Mouse (Mus musculus): ENCODE results near the gene Kcnt1. TPM values are rescaled to one million over a fixed set of nuclear protein-coding genes. Genes with fewer than 3 reads are reported as not detected.
"Not testable (repeated sequence)": the region's sequence is repeated elsewhere in the genome, so short reads cannot be mapped to it uniquely, and the experiment has no call there.

Kcnt1 gene
- total RNA-seq (2015) = not detected in 2 replicates
- not detected in 2 replicates for total RNA-seq (2017)

DNA sequence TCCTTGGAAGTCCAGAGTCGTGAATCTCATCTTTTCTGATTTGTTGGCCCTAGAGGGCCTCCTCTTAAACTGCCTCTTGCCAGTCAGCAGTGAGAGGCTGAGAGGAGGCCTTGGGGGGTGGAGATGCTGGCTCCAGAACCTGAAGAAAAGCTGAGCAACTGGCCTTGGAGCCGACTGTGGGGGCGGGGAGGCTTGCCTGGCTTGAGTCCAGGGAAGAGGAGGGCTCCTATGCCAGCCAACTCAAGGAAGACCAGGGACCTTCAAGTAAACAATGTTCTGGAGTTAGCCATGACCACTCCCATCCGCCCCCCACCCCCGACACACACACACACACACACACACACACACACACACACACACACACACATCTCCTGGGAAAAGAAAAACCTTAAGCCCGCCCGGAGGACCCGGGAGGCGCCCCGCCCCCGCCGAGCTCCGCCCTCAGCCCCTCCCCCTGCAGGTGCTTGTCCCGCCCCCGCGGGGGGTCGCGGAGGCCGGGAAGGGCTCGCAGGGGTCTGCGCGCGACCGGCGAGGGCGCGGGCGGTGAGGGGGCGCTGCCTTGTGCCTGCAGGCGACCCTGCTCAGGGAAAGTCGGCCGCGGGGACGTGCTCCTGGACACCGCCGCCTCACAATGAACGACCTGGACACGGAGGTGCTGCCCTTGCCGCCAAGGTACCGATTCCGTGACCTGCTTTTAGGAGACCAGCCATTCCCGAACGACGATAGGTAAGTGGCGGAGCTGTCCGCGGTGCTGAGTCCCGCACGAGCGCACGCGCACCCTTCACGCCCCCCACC lies at the start of gene Kcnt1:
Gene Kcnt1 (plus strand): TSS at position 398 of the 795 bp plus-strand sequence.
- ATAC-seq (ENCODE audit: poor library complexity, severe bottlenecking) = no peak

DNA sequence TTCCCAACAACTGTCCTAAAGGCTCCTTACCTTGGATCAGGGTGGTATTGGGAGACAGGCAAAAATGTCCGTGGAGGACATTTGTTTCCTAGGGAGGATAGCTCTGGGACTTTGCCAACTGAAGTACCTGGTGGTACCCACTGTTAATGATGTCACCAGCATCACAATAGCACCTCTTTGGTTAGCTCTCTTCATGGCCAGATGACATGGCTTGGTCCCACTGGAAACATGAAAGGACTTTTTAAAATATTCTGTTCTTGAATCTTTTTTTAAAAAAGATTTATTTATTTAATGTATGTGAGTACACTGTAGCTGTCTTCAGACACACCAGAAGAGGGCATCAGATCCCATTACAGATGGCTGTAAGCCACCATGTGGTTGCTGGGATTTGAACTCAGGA lies 47.8 kb upstream of the Kcnt1 start, which contains the start of gene Glt6d1:
Gene Glt6d1 (minus strand): TSS at position 101 of the 400 bp plus-strand sequence.
- ATAC-seq (ENCODE audit: poor library complexity, severe bottlenecking) = not testable (repeated sequence)

DNA sequence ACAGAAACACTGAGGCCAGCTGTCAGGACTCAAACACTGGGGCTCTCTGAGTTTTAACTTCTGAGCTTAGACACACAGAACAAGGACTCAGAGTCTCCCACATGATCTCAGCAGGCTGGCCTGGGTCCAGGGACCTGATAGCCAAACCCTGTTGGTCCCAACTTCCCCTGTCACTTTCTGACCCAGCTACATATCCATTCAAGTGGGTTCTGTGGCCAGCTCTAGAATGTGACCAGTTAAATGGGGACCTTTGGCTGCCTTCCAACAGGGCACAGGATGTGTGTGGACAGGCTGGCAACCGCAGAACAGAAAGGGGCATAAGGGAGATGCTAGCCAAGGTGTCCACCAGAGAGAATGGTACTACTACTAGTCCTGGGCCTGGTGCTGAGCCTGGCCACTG lies 40.7 kb upstream of the Kcnt1 start, which contains the start of gene Lcn9:
Gene Lcn9 (plus strand): TSS at position 348 of the 400 bp plus-strand sequence.
- no peak for ATAC-seq (ENCODE audit: poor library complexity, severe bottlenecking)

DNA sequence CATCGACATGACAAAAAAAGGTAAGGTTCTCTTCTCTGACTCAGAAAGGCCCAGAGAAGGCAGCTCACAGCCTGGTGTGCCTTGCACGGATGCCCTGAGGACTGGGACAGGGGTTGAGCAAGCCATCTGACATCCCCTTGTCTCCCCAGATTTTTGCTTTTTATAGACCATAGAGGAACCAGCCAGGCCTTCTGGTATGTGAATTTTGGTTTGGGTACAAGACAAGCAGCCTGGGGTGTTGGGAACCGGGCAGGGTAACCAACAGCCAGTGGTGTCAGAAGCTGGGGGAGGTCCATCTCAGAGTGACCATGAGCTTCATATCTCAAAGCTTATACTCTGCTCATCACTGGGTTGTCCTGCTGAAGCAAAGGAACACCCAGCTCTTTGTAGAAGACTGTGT lies 38.8 kb upstream of the Kcnt1 start:
- ATAC-seq (ENCODE audit: poor library complexity, severe bottlenecking) = no peak

DNA sequence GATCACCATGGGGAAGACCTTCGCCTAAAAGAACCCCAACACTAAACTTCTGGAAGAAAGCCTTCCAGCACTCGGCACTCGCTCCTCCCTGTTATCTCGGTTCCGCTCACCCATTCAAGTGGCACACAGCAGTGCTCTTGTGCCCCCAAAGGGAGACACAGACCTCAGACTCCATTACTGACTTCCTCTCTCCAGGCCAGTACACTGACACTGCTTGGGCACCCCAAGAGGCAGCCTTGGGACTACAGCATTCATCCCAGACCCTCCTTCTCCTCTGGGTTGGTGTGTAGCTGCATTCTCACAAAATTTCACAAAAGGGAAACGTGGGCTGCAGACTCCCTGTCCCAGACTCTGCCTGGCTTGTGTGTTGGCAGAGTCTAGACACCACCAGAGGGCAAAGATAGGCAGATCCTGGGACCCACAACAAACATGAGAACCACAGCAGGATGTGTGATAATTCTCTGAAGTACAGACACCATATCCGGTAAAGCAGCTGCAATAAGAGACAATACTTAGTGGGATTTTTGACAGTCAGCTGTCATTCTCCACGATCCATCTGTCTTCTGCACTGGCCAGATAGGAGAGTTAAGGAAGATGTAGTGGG lies 35.1 kb upstream of the Kcnt1 start:
- ATAC-seq (ENCODE audit: poor library complexity, severe bottlenecking) = no peak

DNA sequence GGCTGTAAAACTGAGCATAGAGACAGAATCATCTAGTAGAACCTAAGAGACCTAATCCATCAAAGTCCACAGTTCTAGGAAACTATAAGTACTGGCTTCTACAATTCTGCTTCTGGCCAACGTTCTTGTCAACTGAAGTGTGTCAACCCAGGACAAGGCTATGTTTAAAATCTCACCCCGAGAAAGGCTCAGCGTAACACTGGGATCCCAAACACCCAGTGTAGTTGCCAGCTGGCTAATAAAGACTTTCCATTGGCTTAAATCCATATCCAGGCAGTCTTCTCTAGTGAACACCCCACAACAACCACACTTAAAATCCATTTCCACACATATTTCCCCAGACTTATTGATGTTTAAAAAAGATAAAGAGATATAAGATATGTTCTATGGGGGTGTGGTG lies 32.7 kb upstream of the Kcnt1 start:
- no peak for ATAC-seq (ENCODE audit: poor library complexity, severe bottlenecking)

DNA sequence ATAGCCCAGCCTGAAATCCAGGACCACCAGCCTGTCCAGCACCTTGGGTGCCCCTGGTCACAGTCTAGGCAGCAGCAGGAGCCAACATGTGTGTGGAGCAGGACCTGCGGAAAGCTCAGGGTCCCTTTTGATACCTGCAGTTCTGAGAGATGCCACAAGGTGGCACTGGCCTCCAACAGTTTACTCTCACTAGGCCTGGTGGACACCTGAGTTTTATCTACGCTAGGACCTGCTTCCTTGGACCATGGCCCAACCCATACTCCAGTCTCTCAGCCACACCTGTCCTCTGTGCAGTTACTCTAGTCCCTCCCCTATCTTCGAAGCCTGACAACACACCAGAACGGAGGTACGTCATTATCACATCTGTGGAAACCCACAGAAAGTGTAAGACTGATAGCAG lies 27.2 kb upstream of the Kcnt1 start:
- ATAC-seq (ENCODE audit: poor library complexity, severe bottlenecking) = peak; percentile 47; the same call in 1 of the 2 replicates

DNA sequence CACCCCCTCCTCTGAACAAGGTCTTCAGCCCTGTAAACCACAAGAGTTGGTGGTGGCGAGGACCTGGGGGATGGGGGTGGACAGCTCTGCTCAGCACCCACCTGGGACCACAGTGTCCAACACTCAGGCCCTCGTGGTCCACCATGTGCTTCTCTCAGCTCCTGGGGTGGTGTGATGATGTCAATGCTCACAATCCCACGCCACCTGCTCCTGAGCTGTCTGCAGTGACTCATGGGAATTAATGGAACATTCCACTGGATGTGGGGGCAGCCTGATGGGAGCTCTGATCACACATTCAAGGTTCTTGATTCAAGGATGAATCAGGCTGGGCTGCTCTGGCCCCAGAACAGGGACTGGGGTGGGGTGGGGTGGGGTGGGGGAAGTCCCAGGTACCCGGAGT lies 21.4 kb upstream of the Kcnt1 start:
- ATAC-seq (ENCODE audit: poor library complexity, severe bottlenecking) = no peak

DNA sequence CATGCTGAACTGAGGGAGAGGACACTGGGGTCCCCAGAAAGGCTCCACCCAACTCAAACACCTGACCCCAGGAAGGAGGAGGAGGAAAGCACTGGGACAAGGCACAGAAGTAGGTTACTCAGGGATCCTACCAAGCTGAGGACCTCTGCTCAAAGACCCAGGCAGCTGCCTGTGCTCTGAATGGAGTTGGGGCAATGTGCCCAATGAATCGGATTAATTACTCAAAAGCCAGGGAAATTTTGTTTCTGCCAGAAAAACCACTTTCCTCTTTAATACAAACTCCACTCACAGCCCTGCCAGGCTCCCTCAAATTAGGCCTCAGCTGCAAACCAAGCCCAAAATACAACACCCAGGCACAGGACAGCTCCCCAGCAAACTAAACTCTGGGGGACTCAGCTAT lies 20.8 kb upstream of the Kcnt1 start:
- ATAC-seq (ENCODE audit: poor library complexity, severe bottlenecking) = no peak

DNA sequence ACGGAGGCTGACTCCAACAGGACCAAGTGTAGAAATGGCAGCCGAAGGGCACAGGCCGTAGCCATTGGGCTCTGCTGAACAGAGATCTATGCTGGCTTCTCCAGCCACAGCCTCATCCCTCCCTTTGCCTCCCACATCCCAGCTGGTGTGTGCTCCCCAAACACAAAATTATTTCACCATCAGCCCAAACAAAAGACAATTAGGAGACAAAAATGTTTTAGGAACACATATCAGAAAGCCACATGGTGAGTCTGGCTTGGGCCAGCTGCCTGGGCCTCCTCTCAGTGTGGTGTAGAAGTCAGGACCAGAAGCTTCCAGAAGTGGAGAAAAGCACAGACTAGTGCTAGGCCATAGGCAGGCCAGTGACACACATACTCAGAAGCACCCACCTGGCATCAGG lies 19.4 kb upstream of the Kcnt1 start:
- no peak for ATAC-seq (ENCODE audit: poor library complexity, severe bottlenecking)

DNA sequence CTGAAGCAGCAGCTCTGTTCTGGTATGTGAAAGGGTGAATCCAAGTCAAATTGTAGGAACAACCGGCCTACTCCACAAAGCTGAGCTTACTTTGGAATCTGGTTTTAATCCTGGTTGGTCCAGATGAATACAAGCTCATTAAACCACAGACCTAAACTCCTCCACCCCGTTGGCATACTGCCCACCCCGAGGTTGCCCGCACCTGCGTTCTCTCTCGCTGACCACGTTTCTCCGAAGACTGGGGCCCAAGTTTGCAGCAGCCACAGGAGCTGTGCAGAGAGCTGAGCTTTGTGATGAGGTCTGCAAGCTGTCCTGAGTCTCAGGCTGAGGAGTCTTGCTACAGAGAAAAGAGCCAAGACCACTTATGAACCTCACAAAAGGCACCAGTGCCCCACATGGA lies 17.0 kb upstream of the Kcnt1 start:
- no peak for ATAC-seq (ENCODE audit: poor library complexity, severe bottlenecking)

DNA sequence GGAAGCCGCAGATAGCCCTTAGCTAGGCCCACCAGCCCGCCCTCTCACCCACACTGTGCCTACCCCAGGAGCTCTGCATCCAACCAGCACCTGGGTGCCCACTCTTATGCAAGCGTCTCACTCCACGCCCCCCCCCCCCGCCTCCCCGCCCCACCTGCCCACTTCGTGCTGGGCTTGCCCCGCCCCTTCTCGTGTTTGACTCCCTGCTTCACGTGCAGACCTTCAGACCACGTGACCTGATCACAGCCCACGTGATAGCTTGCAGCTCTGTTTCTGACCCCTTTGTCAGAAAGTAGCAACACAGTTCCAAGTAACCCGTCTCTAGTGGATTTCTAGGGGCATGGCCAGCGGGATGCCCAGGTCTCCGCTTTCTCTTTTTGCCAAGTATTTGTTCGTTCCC lies 16.3 kb upstream of the Kcnt1 start, which contains the start of gene Sohlh1:
Gene Sohlh1 (minus strand): TSS at position 23 of the 400 bp plus-strand sequence.
- ATAC-seq (ENCODE audit: poor library complexity, severe bottlenecking) = no peak

DNA sequence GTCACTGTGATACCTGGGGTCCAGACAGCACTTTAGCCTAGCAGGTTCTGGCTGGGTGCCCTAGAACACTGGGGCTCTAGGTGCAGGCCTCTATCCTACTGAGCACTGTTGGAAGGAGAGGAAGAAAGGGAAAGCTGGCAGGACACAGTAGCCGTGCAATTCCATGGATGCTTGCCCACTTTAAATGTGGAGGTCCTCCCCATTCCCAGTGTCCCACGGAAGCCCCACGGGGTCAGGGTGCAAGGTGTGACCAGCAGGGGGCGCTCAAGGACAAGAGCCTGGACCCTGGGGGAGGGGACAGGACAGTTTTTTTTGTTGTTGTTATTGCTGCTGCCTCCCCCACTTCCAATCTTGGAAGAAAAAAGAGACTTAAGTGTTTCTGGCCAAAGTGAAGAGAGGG lies 13.2 kb upstream of the Kcnt1 start:
- ATAC-seq (ENCODE audit: poor library complexity, severe bottlenecking) = 0 out of 2 replicates have a peak, but pooled peaks have one; percentile 49

DNA sequence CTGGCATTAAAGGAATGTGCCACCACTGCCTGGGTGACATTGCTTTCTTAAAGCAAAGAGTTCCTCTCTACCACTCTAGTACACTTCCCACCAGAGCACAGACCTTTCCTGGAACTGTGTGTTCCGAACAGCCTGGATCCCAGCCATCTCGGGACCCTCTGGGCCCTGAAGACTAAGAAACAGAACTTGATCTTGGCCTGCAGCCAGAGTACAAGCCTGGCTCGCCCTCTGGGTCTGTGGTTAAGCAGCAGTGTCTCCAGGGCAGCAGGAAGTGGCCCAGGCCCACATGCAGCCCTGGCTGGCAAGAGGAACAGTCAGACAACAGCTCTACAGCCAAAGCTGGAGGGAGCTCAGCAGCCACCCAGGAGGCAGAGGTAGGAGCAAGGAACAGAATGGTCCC lies 10.9 kb upstream of the Kcnt1 start:
- ATAC-seq (ENCODE audit: poor library complexity, severe bottlenecking) = peak; percentile 77

DNA sequence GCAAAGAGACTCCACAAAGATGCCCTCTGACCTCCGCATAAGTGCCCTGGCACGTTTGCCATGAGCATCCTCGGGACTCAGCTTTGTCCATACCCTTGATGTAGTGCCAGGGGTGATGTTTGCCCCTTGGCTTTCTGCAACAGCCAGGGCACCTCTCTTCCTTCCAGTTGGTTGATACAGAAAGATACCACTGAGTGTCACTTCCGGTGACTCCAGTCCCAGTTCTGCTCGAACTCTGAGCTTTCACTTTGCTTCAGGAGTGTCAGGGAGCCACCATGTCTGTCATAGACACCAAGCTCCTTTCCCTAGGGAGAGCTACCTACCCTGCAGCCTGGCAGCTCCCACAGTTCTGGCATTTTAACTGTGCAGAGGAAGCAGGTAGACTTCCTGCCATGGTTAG lies 9.5 kb upstream of the Kcnt1 start:
- ATAC-seq (ENCODE audit: poor library complexity, severe bottlenecking) = no peak

DNA sequence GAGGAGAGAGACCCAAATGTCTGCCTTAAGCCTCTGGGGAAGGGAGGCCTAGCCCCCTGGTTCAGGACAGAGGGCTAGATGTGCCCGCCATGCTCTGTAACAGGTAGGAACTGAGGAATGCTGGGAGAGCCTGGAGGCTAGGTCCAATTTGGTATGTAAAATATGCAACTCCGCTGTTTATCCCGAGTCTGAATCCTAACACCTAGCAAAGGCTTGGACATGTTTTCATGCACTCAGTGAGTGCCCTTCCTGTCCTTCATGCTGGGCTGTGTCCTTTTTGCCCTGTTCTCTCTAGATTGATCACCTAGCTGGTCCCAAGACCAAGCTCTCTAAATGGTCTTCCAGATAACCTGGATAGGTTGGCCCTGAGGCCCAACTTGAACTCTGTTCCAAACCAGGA lies 3.6 kb upstream of the Kcnt1 start:
- no peak for ATAC-seq (ENCODE audit: poor library complexity, severe bottlenecking)

DNA sequence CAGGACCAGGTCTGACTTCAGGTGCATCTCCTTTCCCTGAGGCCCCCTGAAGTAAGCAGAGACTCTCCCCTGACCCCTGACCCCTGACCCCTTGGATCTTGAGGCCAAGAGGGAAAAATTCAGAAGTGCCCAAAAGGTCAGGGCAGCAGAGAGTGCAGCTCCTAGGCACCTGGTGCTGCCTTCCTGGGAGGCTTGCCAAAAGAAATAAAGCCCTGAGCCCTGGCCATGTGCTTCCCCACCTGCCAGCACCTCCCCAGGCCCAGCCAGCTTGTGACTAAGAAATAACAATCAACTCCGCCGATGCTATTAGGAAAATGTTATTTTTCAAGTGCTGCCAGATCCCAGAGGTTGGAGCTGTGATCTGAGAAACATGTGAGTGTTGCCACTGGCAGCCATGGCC lies 1.5 kb upstream of the Kcnt1 start:
- ATAC-seq (ENCODE audit: poor library complexity, severe bottlenecking) = no peak

DNA sequence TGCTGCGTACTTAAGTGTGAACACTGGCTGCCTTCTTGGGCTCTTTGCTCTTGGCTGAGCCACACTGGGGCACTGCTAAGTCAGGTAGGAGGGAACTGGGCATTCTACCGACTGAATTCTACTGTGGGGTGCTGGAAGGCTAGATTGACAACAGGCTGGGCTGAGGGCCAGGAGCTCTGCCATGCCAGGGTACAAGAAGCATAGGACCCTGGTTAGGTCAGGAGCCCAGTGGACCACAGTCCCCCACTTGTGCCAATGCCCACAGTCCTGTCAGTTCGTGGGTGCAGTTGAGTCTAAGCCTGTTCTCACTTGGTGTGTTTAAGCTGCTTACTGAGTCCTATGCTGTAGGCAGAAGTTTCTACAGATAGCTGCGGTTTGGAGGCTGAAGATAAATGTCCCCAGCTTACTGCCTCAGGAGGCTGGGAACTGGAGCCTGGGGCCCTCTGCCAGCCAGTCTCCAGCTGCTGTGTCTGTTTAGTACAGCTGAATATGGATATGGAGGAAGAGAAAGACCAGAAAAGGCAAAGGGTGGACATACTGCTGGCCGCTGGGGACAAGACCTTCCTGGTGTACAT lies 751 bp upstream of the Kcnt1 start:
- ATAC-seq (ENCODE audit: poor library complexity, severe bottlenecking) = no peak

DNA sequence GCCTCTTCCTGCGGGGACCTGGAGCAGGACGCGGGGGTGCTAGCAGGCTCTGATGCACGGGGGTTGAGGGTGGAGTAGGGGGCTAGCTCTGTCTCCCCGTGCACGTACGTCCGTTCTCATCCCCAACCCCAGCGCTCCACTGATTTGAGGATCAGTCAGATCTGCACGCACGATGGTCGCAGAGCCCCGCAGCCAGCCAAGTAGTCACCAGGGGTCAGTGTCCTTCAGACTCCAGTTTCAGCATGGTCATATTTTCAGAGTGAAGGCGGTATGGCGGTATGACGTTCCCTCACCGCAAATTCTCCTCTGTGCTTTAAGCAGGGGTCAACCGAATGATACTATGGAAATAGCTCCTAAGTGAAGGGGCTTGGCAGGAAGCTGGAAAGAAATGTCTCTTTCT lies 696 bp downstream of the Kcnt1 start:
- ATAC-seq (ENCODE audit: poor library complexity, severe bottlenecking) = no peak

DNA sequence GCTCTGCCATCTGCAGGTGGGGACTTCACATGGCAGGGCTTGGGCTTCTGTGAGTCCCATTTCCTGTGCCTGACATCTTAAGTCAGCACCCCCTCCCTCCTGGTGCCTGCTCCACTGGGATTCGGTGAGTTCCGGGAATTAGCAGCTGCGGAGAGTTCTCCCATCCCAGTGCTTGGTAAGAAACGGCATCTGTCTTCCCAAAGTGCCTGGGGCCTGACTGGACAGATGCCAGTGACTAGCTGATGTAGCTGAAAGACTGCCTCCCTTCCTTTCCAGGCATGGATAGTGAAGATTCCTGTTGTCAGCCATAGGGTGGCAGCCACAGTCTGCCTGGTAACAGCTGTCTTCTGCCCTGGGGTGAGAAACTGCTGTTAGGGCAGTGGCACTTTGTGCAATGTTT lies 1.9 kb downstream of the Kcnt1 start:
- no peak for ATAC-seq (ENCODE audit: poor library complexity, severe bottlenecking)

DNA sequence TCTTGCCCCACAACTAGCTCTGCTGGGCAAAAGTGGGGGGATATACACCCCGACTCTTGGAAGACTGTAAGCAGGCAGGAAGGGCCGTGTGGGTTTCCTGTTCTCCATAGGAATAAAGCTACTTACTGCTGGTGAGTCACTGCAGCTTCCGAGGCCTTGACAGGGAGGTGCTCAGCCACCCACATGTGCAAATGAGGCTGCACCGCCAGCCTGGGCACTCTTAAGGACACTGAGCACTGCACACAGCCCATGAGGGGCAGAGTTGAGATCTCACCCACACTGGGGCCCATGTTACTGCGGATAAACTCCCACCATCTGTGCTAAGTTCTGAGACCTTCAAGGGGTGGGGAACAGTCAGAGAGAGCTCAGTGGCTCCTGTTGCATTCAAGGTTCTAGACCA lies 3.1 kb downstream of the Kcnt1 start:
- ATAC-seq (ENCODE audit: poor library complexity, severe bottlenecking) = no peak

DNA sequence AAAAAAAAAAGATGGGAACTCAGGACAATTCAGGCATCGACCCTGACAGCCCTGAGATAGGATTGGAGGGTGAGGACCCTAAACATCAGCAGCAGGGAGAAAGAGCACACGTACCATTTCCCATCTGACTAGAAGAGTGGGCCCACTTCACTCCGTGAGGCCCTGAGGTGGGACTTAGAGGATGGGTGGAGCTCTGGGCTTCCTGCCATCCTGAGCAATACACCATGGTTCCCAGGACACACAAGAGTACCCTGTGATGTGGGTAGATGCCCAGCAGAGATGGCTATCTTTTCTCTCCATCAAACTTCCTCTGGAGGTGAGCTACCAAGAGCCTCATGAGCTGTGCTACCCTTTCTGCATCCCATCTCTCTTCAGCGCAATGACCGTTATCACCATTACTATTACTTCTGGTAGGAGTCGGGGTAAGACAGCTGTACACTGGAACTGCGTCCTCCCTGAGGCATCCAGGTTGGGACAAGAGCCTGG lies 13.8 kb downstream of the Kcnt1 start:
- no peak for ATAC-seq (ENCODE audit: poor library complexity, severe bottlenecking)
